Mouse (Mus musculus) mouse embryonic stem cell (cell line): ENCODE data around the gene Prss33.

Source experiments
- in situ Hi-C, 2 experiments: fragments of 300-500 bp; cut with MboI; formaldehyde crosslinking; loops; 1 replicate in 1 of 2; 3 replicates in 1 of 2; pipeline ENCODE4 v1.14.3; 2019 to 2020; ENCODE audit warnings: low sequenced_read_pairs in 2 of 2, low pct_unique_long_range_greater_than_20kb in 1 of 2, mixed read lengths in 1 of 2; ENCODE audit not compliant: unreplicated experiment in 1 of 2

Gene Prss33

DNA sequence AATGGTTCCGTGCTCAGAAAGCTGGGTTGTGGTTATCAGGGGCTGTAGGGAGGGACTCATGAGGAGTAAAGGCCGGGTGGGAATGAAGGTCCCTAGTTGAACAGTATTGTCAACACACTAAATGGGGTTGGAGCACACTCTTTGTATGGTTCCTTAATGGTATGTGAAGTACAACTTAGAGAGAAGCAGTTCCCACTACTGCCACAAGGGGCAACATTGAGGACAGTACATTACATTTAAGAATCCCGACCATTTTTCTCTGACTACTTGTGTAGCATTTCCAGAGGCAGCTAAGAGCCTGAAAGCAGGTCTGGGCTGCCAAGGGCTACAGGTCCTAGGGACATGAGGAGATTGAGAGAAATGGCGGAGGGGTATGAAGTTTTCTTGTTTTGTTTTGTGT lies 5.3 kb upstream of the Prss33 start:
- in situ Hi-C loops = no loop called here

DNA sequence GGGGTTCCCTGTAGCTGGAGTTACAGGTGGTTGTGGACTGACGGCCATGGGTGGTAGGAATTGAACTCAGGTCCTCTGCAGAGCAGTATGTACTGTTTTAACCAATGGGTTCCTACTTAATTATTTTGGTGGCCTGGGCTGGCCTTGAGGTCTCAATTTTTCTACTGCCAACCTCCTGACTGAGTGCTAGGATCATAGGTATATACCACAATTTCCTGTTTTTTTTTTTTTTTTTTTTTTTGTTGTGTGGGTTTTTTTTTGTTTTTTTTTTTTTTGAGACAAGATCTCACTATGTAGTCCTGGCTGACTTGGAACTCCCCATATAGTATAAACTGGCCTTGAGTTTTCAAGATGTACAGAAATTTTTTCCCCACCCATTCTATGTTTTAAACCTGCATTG lies 4.7 kb downstream of the Prss33 start:
- in situ Hi-C loops = no loop called here

DNA sequence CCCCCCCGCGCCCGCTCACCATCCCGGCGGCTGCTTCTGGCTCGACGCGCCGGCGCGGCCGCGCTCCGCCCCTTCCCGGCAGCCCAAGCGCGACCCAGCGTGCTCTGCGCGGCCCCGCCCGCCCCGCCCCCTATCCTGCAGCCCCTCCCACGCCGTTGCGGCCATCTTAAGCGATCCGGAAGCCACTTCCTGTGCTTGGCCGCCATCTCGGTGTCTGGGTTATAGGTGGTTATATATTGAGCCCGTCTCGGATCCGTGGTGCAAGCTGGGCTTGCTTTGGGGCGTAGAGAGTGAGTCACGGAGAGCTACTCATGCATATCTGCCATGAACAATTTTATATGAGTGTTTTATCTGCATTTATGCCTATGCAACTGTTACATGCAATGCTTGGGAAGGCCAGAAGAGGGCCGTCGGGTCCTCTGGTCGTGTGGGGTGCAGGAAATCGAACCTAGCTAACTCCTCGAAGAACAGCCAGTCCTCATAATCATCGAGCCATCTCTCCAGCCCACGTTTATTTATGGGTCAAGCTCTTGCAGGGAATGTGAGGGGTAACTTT lies 6.7 kb downstream of the Prss33 start, which contains the start of gene Elob:
TSS of gene Elob (minus strand) at position 73 of the 556 bp plus-strand sequence.
- in situ Hi-C loops = no loop called here

DNA sequence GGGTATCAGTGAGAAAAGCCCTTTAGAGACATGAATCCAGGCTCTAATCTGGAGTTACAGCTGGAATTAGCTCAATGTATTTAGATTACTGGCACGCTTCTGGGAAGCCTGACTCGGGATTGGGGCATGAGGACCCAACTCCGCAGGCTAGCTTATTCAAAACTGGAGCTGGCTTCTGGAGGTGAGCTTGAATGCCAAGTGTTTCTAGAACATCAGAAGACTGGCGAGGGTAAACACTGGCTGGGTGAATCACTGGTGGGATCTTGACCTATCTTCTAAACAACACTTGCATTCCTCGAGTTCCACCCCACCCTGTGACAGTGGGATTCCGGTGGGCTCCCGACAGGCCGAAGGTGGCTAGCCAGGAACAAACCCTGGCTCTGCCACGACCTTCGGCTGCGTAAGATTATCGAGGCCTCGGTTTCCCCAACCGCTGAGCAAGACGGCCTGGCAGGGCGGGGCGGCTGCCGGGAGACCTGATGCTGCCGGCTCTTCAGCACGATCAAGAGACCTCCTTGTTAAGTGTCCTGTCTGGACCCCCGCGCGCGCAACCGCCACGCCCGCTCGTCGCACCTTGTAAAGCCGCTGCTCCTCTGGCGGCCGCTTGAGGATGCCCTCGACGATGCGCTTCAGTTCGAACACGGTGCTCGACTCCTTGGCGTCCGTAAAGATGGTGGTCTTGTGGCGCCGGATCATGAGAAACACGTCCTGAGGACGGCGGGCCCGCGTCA lies 7.4 kb downstream of the Prss33 start:
- in situ Hi-C loops = no loop called here

DNA sequence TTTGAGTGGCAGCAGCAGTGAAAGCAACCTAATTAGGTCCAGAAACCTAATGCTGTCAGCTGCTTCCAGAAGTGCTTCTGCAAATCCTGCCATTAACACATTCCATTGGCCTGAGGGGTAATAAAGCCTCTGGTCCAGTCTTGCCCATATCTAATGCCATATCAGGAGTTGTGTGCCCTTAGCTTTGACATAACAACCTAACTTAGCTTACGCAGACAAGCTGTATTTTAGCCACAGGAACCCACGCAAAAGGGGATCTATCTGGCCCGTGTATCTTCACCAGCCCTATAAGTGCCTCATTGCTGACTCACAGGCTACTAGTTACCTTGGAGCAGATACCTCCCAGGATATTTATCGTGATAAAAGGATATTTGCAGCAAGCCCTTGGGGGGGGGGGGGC lies 10.3 kb downstream of the Prss33 start:
- in situ Hi-C loops = no loop called here

DNA sequence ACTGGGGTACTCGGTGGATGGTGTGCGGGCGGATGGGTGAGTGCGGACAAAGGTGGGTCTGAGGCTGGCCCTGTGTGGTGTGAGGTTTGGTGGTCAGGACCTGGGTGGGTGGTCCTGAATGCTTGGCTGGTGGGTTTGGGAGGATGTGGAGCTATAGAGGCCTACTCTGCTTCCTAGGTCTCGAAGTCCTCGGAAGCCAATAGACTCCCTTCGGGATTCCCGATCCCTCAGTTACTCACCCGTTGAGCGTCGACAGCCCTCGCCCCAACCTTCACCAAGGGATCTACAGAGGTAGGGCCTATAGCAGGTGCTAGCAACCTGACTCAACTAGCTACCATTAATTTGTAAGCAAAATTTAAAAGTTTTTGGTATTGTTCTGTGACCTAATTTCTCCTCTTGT lies 12.2 kb downstream of the Prss33 start:
- in situ Hi-C loops = no loop called here

DNA sequence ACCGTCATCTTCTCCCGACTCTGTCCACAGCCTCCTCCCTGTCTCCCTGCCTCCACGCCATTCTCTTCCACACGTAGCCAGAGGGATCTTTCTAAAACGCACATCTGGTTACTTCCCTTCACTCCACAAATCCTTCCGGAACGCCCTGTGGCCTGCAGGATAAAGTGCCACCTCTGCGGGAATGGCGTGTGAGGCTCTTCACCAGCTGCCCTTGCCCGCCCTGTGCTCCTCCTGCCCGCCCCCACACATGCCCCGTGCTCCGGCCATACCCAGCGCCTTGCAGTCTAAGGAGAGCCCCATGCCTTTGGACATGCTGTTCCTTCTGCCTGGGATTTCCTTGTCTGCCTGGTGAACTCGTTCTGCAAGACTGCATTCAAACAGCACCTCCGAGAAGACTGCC lies 12.8 kb downstream of the Prss33 start:
- in situ Hi-C loops = no loop called here

DNA sequence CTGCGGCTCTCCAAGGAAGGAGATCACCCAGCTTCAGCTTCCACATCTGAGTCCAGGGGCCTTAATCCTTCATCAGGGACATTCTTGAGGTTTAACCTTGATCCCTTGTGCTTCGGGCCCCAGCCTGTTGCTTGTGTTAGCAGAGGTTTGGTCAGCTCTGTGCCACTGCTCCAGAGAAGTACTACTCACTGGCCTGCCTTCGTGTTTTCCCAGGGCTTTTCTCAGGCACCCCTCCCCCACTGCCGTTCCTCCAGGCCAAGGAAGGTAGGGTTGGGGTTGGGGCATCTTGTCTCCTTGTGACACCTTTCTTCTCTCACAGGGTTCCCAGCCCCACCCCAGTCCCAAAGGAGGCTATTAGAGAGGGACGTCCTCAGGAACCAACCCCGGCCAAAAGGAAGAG lies 13.8 kb downstream of the Prss33 start:
- in situ Hi-C loops = no loop called here

DNA sequence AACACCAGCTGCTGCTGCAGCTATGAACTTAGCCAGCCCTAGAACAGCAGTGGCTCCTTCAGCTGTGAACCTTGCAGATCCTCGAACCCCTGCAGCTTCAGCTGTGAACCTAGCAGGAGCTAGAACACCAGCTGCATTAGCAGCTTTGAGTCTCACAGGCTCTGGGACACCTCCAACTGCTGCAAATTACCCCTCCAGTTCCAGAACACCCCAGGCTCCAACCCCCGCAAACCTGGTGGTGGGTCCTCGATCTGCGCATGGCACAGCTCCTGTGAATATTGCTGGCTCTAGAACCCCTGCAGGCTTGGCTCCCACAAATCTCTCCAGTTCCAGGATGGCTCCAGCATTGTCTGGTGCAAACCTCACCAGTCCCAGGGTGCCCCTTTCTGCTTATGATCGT lies 15.1 kb downstream of the Prss33 start:
- in situ Hi-C loops = no loop called here

DNA sequence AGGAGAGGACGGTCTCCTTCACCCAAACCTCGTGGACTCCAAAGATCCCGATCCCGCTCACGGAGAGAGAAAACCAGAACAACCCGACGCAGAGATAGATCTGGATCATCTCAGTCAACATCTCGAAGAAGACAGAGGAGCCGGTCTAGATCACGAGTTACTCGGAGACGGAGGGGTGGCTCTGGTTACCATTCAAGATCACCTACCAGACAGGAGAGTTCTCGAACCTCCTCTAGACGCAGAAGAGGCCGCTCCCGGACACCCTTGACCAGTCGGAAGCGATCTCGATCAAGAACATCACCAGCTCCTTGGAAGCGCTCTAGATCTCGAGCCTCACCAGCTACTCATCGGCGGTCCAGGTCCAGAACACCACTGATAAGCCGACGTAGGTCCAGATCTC lies 16.6 kb downstream of the Prss33 start:
- in situ Hi-C loops = no loop called here

DNA sequence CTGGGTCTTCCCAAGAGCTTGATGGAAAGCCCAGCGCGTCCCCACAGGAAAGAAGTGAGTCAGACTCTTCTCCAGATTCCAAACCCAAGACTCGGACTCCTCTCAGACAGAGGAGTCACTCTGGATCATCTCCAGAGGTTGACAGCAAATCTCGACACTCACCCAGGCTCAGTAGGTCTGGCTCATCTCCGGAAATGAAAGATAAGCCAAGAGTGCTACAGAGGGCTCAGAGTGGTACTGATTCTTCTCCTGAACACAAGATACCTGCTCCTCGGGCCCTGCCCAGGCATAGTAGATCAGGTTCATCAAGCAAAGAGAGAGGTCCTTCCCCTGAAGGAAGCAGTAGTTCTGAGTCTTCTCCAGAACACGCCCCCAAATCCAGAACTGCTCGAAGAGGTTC lies 17.3 kb downstream of the Prss33 start:
- in situ Hi-C loops = no loop called here

DNA sequence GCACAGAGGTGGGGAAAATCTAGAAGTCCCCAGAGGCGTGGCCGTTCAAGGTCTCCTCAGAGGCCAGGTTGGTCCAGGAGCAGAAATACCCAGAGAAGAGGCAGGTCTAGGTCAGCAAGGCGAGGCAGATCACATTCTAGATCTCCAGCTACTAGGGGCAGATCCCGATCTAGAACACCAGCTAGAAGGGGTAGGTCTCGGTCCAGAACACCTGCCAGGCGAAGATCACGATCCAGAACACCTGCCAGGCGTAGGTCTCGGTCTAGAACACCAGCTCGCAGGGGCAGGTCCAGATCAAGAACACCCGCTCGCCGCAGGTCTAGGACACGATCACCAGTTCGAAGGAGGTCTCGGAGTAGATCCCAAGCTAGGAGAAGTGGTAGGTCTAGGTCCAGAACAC lies 20.2 kb downstream of the Prss33 start:
- in situ Hi-C loops = no loop called here

DNA sequence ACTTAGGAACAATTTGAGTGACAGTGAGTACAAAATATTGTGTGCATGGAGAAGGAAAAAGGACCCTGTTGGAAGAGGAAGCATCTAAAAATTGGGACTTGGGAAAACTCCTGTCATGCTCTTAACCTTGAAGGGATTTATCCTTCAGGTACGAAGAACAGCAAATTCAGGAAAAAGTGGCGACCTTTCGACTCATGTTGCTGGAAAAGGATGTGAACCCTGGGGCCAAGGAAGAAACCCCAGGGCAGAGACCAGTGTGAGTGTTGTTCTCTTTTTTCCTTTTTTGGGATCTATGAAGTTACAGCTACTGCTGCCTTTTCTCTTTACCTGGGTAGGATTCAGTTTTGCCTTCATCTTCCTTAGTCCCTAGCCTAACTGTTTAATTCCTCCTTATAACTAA lies 27.9 kb downstream of the Prss33 start:
- in situ Hi-C loops = no loop called here

DNA sequence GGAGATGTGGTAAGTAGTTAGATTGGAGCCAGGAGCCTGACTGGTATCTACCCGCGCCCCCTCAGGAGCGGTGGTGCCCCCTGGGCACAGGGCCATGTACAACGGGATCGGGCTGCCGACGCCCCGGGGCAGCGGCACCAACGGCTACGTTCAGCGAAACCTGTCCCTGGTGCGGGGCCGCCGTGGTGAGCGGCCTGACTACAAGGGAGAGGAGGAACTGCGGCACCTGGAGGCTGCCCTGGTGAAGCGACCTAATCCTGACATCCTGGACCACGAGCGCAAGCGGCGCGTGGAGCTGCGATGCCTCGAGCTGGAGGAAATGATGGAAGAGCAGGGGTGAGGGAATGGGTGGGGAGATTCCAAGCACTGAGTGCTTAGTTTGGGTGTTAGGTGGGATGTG lies 29.0 kb downstream of the Prss33 start:
- in situ Hi-C loops = no loop called here

DNA sequence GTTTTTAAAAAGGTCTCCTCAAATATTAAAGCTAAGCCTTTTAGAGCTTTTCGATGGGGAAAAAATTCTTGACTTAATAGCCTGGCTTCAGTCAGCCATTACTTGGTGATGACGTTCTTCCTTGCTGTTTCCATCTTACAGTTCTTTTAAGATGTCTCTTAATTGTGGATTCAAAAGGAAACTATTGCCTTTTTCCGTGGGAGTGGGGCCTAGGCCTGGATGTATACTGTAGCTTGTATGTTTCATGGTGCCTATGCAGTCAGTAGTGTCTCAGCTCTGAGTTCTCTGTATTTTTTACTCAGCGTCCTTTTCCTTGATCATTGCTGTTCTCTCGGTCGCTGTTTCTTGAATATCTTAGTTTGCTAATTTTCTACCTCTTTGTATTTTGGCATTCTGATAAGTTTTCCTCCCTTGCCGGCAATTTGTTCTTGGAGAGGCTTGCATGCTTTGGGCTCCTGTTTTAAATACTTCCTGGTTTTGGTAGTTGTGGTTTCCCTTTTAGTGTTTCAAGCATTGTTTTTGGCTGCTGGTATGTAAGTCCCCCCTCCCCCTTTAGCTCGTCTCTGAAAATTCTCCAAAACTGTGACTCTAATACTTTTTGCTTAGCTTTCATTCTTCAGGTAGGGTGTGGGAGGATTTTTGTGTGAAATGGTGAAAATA lies 31.3 kb downstream of the Prss33 start:
- in situ Hi-C loops = no loop called here

DNA sequence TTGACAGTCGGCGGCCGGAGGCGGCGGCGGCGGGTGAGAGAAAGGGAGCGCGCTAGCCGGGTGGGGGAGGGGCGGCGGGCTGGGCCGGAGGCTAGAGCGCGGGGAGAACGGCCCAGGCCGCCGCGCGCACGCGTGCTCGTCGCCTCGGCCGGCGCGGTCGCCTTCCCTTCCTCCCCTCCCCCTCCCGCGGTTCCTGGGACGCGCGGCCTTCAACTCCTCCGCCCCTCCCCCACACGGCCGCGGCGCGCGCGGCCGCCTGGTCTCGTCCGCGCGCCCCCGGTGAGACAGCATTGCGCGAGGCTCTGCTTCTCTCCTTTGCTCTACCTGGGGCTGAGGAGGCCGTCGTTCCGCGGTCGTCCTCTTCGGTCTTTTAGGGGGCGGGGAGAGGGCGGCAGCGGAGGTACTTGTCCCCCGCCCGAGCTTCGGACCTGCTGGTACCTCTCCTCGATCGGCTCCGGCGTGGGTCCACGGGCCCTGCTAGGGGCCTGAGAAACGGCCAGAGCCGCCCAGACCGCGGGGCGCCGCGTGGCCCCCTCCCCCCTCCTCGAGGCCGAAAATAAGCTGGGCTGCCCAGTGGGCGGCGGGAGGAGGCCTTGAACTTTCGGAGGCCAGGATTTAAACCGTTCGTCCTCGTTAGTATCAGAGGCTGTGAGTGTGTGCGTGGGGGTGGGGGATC lies 32.4 kb downstream of the Prss33 start:
- in situ Hi-C loops = no loop called here

DNA sequence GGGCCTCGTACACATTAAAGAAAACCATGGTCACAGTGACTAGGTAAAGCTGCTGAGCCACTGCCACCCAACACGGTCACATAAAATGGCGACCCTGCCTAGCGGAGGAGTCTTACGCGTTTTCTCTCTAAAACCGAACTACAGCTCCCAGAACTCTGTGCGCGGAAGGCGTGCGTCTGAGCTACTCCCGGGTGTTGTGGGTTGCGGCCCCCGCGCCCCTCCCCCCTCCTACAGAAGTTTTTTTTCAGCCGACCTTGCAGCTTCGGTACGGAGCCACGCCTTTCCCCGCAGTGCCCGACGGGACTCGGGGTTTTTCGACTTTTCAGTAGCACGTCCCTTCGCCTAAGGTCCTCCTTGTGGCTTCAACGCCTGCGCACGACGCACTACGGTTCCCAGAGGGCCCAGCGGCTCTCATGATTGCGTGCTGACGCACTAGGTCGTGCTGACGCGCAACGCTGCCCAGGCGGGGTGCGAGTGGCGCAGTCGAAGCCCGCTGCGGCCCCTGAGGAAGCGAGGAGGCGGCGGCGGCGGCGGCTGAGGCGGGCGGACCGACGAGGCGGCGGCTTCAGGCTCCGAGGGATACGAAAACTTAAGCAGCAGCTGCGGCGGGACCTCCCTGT lies 33.0 kb downstream of the Prss33 start:
- in situ Hi-C loops = no loop called here

DNA sequence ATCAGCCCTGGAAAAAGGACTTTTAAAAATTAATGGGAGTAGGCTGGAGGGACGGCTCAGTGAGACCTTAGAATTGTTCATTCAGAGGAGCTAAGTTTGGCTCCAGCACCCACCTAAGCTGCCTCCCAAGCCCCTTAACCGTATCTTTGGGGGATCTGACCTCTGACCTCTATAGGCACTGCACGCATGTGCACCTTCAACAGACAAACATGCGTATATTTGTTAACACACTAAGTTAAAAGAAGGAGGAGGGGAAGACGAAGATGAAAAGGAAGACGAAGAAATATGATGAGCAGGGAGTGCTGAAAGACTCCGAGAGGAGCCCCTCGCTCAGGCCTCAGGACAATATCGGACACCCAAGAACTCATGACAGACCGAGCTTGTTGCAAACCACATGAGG lies 34.2 kb downstream of the Prss33 start:
- in situ Hi-C loops = no loop called here

DNA sequence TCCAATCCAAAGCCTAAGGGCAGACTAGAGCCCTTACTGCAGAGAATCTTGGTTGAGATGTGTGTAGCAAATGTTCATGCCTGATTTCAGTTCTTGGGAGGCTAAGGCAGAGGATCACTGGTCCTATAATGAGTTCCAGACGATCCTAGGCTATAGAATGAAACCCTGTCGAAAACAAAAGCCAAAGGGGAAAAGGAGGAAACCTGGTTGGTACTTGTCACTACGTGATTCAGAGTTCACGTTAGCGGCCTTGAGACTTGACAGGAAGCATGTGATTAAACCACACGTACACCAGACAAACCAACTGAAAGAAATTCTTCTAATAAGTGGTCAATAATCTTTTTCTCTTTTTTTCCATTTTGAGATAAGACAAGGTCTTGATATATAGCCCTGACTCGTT lies 38.5 kb downstream of the Prss33 start:
- in situ Hi-C loops = no loop called here
